Mouse (Mus musculus): ENCODE data around the gene 2900026A02Rik.

2900026A02Rik gene

DNA sequence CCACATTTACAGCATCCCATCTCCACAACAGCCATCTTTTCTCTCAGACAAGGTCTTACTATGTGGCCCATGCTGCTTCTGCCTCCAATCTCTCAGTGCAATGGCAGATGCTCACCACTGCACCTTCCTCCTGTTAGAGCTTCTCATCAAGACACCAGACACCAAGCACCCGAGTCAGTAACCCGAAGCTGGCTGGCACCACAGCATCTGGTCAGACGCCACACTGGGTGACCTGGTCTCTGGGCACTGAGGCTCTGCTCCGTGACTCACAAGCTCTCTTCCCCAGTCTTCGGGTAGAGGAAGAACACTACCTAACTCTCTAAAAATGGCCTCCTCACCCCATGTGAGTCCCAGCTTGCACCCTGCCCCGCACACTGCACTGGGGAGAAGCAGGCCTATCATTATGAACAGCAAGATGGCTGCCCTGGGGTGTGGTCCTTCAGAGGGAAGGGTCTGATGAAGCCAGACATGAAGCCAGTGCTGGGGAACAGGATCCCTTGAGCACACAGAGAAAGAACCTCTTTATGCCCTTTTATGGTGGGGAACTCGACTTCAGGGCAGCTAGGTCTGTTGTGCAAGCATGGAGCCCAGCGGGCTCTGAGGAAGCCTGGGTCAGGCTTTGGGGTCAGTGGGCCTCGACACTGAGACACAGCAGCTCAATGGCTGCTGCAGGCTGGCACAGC, 70.0 kb downstream of the 2900026A02Rik start:
- no peak for DNase-seq (ENCODE audit: low read depth, low spot score)

DNA sequence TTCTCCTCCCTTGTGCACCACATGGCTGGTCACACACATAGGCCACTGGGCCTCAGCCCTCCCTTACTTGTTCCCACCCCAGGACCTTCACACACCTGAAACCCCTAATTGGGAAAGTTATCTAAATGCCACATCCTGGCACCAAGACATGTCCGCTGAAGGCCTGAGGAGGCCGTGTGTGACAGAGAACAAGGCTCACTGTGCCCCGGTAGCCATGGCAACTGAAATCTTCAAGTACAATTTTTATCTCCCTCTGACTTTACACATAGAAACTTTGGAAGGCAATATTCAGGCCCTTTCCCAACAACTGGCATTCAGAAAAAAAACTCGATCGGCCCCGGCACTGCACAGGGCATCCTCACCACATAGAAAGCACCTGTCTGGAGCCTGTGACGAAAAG, 72.0 kb downstream of the 2900026A02Rik start:
- no peak for DNase-seq (ENCODE audit: low read depth, low spot score)

DNA sequence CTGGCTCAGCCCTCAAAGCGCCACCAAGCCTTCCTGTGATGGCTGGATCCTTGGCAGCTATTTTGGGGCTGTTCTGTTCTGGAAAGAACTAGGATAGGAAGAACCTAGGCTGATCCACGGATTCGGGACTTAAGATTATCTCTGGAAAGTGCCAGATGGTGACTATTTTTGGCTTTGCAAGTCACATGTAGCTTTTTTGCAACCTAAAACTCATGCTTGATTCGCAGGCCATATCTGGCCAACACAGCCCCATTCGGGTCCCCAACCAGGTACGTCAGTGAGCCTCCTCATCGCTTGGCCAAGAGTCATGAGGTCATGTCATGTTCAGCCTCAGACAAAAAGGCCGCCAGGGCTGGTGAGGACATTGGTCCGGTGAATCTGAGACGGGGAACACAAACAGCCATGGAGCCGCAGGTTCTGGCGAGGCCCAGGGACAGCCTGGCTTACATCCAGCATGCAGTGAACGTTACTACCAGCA, 73.0 kb downstream of the 2900026A02Rik start:
- no peak for DNase-seq (ENCODE audit: low read depth, low spot score)

DNA sequence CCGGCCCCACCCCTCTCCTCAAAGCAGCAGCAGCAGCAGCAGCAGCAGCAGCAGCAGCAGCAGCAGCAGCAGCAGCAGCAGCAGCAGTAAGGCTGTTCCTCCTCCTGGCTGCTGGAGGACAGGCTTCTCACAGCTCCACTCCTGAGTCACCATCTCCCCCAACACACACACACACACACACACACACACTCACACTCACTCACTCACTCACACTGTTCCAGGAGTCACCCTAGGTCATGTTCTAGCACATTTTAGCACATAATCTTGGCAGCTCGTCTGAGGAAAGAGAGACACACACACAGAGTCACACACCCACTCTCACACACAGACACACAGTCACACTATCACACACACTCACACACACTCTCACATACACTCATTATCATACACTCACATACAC, 74.4 kb downstream of the 2900026A02Rik start:
- no peak for DNase-seq (ENCODE audit: low read depth, low spot score)

DNA sequence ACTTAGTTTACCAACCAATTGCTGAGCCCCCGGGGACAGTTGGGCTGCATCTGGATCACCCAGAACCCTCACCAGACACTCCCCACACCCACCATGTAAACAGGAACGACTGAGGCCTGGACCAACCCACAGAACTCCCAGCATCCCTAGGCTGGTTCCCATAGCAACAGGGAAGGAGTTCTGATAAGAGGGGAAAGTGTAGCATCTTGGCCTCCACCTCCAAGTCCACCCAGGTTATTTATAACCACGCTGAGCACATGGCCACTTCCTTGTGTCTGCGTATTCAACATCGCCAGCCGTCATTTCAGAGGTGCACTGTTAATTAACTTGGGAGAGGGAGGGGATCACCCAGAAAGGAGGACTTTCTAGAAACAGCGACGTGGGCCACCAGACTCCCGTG, 75.9 kb downstream of the 2900026A02Rik start:
- DNase-seq (ENCODE audit: low read depth, low spot score): no peak

DNA sequence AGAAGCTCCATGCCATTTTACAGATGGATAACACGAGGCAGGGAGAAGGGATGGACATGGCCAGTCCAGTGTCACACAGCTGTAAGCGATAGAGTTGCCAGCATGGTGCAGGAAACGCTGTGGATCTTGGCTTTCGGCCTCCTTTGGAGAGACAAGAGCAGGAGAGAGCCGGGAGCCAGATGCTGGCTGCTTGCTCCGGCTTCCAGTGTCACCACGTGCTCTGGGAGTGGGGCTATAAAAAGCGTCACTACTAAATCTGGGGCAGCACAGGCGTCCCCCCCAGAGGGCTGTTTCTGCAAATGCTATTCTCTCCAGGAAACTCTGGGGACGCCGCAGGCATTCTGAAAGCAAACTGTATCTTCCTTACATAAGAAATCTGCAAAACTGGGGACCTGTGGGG, 78.5 kb downstream of the 2900026A02Rik start:
- no peak for DNase-seq (ENCODE audit: low read depth, low spot score)

DNA sequence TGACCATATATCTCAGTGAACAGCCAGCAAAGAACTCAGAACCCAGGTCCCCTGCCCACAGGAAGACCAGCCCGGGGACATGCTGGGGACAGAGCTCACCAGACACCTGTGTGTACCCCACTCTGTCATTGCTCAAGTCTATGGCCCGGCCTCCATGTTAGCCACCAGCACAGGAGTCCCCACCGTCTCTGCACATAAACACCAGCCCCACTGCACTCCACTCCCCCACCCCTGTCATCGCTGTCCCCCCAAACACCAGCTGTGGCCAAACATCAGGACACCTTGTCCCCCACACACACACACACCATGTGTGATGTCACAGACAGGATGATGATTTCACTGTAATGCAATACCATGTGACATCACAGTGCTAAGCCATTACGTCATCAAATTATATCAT, 79.0 kb downstream of the 2900026A02Rik start:
- no peak for DNase-seq (ENCODE audit: low read depth, low spot score)

DNA sequence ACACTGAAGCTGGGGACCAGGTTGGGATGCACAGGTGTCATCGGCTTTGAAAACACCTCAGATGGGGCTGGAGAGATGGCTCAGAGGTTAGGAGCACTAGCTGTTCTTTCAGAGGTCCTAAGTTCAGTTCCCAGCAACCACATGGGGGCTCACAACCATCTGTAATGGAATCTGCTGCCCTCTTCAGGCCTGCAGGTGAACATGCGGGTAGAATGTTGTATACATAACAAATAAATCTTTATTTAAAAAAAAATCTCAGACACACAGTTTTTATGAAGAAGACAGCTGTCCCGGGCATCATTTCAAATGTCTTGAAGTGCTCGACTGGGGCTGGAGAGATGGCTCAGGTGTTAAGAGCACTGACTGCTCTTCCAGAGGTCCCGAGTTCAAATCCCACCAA, 80.2 kb downstream of the 2900026A02Rik start:
- no peak for DNase-seq (ENCODE audit: low read depth, low spot score)

DNA sequence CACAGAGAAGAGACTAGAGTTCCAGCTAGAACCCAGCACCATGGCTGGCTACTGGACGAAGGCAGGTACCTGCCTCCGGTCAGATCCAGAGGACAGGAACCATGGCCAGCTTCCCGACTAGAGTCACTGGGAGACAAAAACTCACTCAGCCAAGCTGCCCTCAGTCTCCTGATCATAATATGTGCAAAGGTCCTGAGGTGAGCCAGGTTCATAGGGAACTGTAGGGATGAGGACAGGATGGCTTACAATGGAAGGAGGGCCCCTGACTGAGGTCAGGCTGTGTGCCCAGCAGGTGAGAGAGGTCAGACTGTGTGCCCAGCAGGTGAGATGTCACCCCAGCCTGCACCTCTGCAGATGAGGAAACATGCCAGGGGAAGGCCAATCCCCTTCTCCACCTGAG, 81.0 kb downstream of the 2900026A02Rik start:
- DNase-seq (ENCODE audit: low read depth, low spot score): no peak

DNA sequence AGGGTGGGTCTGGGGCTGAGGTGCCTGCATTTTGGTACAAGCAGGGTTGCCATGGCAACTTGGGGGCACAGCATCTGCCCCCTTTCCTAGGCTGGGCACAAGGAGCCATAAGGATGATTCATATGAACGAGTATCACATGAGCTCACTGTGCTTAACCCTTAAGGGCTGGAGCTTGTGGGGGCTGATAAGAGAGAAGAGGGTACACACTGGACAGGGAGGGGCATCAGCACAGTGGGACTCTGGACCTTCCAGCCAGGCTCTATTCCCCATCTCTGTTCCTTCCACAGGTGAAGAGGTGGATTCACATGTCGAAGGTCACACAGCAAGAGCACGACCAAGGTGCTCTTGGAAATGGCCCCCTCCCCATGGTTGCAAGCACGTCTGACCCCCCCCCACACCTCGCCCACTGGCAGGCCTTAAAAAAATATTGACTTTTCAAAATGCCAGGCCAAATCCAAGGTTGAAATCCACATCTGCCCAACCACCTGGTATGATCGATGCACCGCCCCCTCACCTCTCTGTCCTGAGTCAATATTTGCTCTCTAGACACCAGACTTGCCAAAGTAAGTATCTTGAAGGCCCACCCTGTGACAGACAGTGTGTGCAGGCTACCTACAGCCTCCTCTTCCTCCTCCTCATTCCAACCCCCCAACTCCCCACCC, 81.8 kb downstream of the 2900026A02Rik start:
- no peak for DNase-seq (ENCODE audit: low read depth, low spot score)

DNA sequence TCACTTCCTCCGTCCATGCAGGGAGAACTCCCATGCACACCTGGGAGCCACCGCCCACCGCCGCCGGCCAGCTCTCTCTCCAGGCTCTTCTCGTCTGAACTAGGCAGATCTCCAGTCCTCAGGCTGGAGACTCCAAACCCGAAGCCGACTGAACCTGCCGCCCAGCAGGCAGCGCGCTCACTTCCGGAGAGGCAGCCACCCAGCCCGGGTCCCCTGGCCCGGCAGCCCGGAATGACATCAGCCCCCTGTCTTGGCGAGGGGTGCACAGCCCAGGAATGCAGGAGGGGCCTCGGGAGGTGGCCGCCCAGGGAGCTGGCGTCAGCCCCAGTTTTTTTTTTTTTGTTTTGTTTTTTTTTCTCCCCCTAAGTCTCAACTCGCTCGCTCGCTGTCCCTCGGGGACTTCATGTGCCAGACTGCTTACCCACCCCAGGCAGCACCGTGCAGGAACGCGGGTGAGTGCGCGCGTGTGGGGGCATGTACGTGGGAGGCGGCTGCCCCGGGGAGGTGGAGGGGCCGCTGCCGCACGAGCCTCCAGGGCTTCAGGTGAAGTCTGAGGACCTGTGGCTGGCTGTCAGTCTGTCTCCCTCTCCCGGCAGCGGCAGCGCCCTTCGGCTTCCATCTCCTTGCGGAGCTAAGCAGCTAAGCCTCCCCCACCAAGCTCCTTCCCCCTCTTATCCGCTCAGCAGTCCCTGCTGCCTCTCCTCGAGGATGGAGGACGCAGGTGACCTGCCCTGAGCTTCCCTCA, 82.5 kb downstream of the 2900026A02Rik start:
- peak; percentile 72 for DNase-seq (ENCODE audit: low read depth, low spot score)

DNA sequence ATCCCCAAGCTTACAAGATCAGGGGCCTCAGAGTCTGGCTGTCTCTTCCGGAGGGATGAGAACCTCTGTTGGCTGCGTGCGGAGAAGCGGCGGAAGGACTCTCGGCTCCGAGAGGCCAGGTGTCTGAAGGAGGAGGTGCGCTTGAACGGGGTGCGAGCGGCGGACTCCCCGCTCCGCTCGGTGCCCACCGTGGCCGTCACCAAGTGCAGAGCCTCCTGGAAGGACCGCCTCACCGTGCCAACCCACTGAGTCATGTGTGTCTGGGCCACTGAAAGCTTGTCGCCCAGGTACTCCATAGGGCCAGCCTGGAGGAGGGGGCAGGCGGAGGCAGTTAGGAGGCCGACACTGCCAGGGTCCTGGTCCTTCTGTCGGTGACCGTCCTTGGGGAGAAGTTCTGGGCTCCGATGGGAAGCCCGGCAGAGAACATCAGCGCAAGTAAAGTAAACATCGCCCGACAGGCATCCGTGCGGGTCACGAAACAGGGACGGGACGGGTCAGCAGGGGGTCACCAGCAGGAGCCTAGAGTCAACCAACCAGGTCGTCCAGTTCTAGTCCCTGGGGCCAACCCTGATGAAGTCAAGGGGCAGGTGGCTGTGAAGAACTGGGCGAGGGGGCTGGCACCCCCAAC, 83.2 kb downstream of the 2900026A02Rik start:
- peak; percentile 36 for DNase-seq (ENCODE audit: low read depth, low spot score)

DNA sequence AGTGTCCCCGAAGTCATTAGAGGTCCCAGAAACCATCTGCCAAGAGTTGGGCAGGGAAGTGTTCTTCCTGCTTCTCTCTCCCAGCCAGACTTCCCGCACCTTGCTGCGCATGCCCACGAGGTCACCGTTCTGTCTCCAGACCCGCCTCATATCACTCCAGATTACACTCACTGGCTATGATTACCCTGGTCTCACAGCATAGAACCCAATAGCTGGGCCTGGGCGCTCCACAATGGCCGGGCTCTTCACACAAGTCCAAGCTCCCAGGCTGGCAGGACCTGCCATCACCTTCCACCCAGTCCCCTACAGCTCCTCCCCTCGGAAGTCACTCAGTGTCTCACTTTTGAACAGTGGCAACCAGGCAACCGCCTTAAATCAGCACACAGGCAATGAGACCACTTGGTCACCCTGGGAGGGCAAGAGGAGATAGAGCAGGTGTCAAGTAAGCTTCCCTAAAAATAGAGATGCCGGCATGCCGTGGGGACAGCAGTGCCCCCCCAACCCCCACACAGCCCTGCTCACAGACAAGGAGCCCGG, 84.0 kb downstream of the 2900026A02Rik start:
- DNase-seq (ENCODE audit: low read depth, low spot score): peak; percentile 25

DNA sequence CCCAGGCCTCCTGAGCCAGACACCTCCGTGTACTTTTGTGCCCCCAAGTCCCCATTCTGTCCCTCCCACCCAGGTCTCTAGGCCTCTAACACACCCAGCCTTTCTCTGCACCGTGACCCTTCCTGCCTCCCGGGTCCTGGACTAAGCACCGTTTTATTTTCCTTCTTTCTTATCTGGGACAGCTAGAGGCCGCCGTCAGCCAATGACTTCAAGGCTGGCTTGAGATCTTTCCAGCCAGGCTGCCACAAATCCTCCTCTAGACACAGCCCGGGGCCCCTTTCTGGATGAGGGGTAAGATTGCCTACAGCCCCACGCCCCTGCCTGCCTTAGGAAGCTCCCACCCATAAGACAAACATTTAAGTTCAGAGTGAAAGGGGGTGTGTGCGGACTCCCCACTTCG, 85.5 kb downstream of the 2900026A02Rik start:
- DNase-seq (ENCODE audit: low read depth, low spot score): no peak

DNA sequence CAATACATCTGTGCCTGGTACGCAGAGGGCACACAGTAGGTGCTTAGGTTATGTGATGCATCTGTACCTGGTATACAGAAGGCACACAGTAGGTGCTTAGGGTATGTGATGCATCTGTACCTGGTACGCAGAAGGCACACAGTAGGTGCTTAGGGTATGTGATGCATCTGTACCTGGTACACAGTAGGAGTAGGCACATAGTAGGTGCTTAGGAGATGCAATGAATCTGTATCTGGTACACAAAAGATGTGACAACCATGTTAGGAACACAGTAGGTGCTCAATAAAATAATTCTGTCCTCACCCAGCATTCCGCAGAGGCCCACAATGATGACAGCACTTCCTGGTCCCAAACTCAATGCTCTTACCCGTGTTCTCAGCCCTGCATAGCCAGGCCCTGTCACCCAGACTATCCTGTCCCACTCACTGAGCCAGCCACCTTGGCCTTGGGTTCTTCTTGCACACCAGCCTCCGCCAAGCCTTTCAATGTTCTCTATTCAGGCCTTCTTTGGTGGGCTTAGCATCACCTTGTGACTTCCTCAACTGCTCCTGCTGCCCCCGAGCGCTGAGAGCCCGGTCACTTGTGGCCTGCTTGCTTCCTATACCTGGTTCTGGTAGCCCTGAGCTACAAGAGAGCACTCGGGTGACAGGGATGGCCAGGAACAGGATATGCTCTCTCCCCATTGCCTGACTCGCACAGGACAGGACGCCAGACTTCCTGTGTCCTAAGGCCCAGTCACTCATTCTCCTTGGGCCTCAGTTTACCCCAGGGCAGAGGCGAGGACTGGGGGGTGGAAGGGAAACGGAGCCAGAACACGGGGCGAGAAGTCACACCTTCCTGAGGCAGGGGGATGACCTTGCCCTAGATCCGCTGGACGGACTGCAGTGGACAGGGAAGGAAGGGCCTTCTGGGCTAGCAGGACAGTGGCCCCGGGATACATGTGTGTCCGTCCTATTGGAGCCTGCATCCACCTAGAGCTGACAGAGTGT, 87.0 kb downstream of the 2900026A02Rik start:
- no peak for DNase-seq (ENCODE audit: low read depth, low spot score)

DNA sequence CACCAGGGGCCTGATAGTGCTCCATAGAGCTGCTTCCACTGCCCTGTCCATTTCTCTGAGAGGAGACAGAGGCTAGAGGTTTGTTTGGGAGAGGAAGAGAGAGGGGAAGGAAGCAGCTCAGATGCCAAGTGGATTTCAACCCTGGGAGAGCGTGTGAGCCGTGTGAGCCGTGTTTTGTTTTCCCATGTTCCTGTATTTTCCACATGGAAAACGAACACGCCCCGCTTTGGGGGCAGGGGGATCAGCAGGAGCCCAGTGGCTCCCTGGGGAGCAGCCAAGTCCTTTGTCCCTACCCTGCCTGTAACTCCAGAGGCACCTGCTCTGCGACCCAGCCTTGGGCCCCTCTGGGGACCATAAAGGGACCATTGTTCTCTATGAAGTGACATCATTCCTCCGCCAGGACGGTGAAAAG, 88.0 kb downstream of the 2900026A02Rik start:
- no peak for DNase-seq (ENCODE audit: low read depth, low spot score)

DNA sequence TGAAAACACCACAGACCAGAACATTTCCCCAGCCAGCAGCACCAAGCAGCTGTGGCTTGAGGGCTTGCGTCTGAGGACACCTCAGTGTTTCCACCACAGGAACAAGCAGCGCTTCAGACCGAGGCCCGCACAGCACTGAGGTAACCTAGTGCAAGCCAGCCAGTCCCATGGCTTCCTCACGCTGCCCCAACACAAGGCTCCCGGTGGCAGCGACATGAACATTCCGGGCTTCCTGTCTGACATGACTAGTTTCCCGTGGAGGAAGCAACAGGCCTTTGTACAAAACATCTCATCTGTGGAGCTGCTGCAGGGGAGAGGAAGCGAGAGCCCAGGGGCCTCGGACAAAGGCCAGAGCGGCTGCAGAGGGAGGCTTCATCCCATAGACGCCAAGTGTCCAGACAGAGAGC, 88.4 kb downstream of the 2900026A02Rik start:
- DNase-seq (ENCODE audit: low read depth, low spot score): no peak

DNA sequence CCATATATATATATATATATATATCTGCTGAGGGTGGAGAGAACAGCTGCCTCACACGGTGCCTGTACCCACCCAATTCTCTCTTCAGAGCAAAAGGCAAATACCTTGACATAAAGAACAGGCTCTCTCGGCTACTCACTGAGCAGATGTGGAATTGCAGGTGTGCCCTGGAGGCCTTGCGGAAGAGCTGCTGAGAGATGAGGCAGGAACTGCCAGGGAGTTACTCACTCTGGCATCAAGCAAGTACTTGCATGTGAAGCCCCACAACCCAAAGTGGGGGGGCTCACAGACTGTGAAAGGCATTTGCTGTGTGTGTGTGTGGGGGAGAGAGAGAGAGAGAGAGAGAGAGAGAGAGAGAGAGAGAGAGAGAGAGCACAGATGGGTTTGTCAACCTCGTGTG, 92.6 kb downstream of the 2900026A02Rik start:
- no peak for DNase-seq (ENCODE audit: low read depth, low spot score)

DNA sequence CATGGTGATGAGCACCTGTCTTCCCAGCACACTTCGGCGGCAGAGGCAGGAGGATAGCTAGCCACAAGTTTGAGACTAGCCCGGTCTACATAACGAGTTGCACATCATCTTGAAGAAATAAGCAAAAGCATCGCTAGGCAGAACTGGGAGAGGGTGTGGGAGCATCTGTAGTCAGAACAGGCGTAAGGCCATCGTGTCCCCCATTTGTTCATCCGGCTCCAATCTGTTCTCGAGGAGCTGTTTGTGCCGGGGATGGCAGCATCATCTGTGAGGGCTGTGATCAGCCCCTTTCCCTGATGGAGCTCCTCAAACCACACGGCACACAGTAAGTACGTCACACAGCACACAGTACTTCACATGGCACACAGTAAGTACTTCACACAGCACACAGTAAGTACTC, 94.6 kb downstream of the 2900026A02Rik start:
- DNase-seq (ENCODE audit: low read depth, low spot score): no peak

DNA sequence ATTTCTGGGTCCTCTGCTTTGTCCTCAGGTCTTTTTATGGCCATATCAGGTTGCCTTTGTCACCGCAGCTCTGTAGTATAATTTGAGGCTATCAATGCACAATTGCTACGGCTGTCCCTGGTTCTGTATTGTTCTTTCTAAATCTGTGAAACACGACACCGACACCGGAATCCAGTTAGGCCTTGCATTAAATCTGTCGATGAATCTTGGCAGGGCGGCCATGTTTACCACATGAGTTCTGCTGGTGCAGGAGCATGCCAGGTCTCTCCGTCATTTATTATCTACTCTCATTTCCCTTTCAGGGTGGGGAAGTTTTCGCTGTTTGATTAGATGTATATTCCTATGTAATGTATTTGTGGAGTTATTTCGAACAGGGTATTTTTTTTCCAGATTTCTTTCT, 97.3 kb downstream of the 2900026A02Rik start:
- DNase-seq (ENCODE audit: low read depth, low spot score): no peak
